Mouse (Mus musculus): ENCODE measurements around the gene Nmt2. TPM values are rescaled to one million over a fixed set of nuclear protein-coding genes. Genes with fewer than 3 reads are reported as not detected.
A peak's percentile ranks its signal among the peaks of the same experiment; 100 is the strongest.

Gene Nmt2
- polyA plus RNA-seq, 1 experiment = 11.4 TPM

- no peak for DNase-seq (ENCODE audit: low spot score)
These were observed 42.5 kb downstream of the Nmt2 start for GRCm38 (mm10) chr2:3326547-3326946.

GRCm38 (mm10) chr2:3327351-3327750 is 43.3 kb downstream of the Nmt2 start:
- DNase-seq (ENCODE audit: low spot score) = peak; percentile 23

GRCm38 (mm10) chr2:3331071-3331703 is 47.2 kb downstream of the Nmt2 start:
- no peak for DNase-seq (ENCODE audit: low spot score)

GRCm38 (mm10) chr2:3332056-3332455 is 48.0 kb downstream of the Nmt2 start:
- DNase-seq (ENCODE audit: low spot score) = no peak

GRCm38 (mm10) chr2:3332484-3333242 is 48.7 kb downstream of the Nmt2 start, which contains the start of gene Rpp38:
TSS of gene Rpp38 (minus strand) at chr2:3332643.
- peak; percentile 88 for DNase-seq (ENCODE audit: low spot score)

- DNase-seq (ENCODE audit: low spot score) = no peak
These were observed 49.7 kb downstream of the Nmt2 start for GRCm38 (mm10) chr2:3333761-3334160.

- DNase-seq (ENCODE audit: low spot score) = peak; percentile 30
These were observed 51.7 kb downstream of the Nmt2 start, which contains the start of gene Acbd7 for GRCm38 (mm10) chr2:3335611-3336301. TSS of gene Acbd7 (plus strand) at chr2:3336168.

- no peak for DNase-seq (ENCODE audit: low spot score)
These were observed 64.4 kb downstream of the Nmt2 start for GRCm38 (mm10) chr2:3348422-3348821.

GRCm38 (mm10) chr2:3348919-3349318 is 64.9 kb downstream of the Nmt2 start:
- no peak for DNase-seq (ENCODE audit: low spot score)

- DNase-seq (ENCODE audit: low spot score) = no peak
These were observed 69.1 kb downstream of the Nmt2 start for GRCm38 (mm10) chr2:3353160-3353559.

- no peak for DNase-seq (ENCODE audit: low spot score)
These were observed 71.8 kb downstream of the Nmt2 start for GRCm38 (mm10) chr2:3355793-3356192.

GRCm38 (mm10) chr2:3356311-3356710 is 72.3 kb downstream of the Nmt2 start:
- DNase-seq (ENCODE audit: low spot score) = no peak

GRCm38 (mm10) chr2:3357887-3358286 is 73.9 kb downstream of the Nmt2 start:
- DNase-seq (ENCODE audit: low spot score) = no peak

GRCm38 (mm10) chr2:3361067-3361466 is 77.1 kb downstream of the Nmt2 start:
- no peak for DNase-seq (ENCODE audit: low spot score)

- no peak for DNase-seq (ENCODE audit: low spot score)
These were observed 81.1 kb downstream of the Nmt2 start for GRCm38 (mm10) chr2:3365127-3365526.

Other genes with a start within 250 kb of the Nmt2 start
- gene Fam171a1, start 170.0 kb upstream of the Nmt2 start, polyA plus RNA-seq (2012; rRNA removed) = 17.2 and 21.2 TPM in 2 replicates
- gene Rpp38, start 48.4 kb downstream of the Nmt2 start, polyA plus RNA-seq (2012; rRNA removed) = 14.8 and 19.9 TPM in 2 replicates
- gene Acbd7, start 52.0 kb downstream of the Nmt2 start, polyA plus RNA-seq (2012; rRNA removed) = 0.34 TPM in 1 of 2 replicates, not detected in the other
- gene Olah, start 113.0 kb downstream of the Nmt2 start, polyA plus RNA-seq (2012; rRNA removed) = not detected in 2 replicates
- gene Meig1, start 138.4 kb downstream of the Nmt2 start, polyA plus RNA-seq (2012; rRNA removed) = 0.22 and 0.29 TPM in 2 replicates
- gene Dclre1c, start 139.9 kb downstream of the Nmt2 start, polyA plus RNA-seq (2012; rRNA removed) = 9.7 and 11.9 TPM in 2 replicates
- 1.0 and 1.1 TPM in 2 replicates for gene Suv39h2, start 190.8 kb downstream of the Nmt2 start, polyA plus RNA-seq (2012; rRNA removed)
- gene Gm45902, start 228.6 kb downstream of the Nmt2 start, polyA plus RNA-seq (2012; rRNA removed) = 1.5 and 1.7 TPM in 2 replicates
- 41.5 and 51.4 TPM in 2 replicates for gene Hspa14, start 228.6 kb downstream of the Nmt2 start, polyA plus RNA-seq (2012; rRNA removed)
- gene Cdnf, start 228.8 kb downstream of the Nmt2 start, polyA plus RNA-seq (2012; rRNA removed) = 3.8 and 5.3 TPM in 2 replicates